Mouse (Mus musculus): ENCODE data around the gene Olfr319.

GRCm38 (mm10) chr11:58738792-58739262, 39.9 kb downstream of the Olfr319 start, which contains the start of gene Olfr317:
- TF ChIP-seq CTCF (IDR thresholded peaks at IDR 0.05; ENCODE audit: low read depth) (no peak), EP300 (IDR thresholded peaks at IDR 0.05; ENCODE audit: low read depth) (no peak)
